26 mouse cellular contexts compared by ENCODE assay signal in the genomic region with DNA sequence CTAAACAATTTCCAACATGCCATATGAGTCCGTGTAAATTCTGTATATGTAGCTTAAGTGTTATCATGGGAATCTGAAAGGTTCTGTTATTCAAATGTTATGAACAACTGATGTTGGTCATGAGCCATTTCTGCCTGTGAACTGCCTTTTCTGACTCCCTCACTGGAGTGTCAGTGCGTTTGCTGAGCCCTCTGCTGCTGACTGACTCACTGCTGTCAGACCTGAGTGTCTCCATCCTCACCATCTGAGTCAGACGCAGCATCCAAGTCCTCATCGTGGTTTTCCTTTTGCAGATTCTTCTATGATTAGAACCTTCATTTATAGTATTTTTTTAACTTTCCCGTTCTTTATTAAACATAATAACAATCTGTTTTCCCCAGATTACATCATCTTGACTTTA.
DNase-seq lines count a peak whose midpoint lies in the region; ATAC-seq and TF ChIP-seq lines count a peak whose summit lies in the region.
"Had no signal": no experiment of that assay in that cellular context is flagged by ENCODE, and none has a peak within 500 bp of the region (broad histone marks: within the 10 kb centered on the region; RNA-seq: fewer than 3 reads in every experiment).

No protein-coding gene starts in this region.

- H3K4me1 ChIP-seq in forebrain, postnatal 0 days (ENCODE audit: insufficient read depth) = no peaks in the 10 kb centered on the region
- no peaks in the 10 kb centered on the region for H3K4me1 ChIP-seq in forebrain, embryonic 12.5 days
- no peaks in the 10 kb centered on the region for H3K4me1 ChIP-seq in liver, embryonic 12.5 days
- H3K4me1 ChIP-seq: embryonic facial prominence, embryonic 12.5 days; embryonic facial prominence, embryonic 15.5 days; forebrain, embryonic 15.5 days; heart, embryonic 10.5 days; heart, embryonic 13.5 days had no signal

- H3K4me3 ChIP-seq in forebrain, postnatal 0 days (ENCODE audit: low read depth, low read length) = no peak overlapping the region
- H3K4me3 ChIP-seq in forebrain, embryonic 12.5 days (replicated peaks) = no peak overlapping the region
- H3K4me3 ChIP-seq in liver, embryonic 12.5 days = no peak overlapping the region
- H3K4me3 ChIP-seq: embryonic facial prominence, embryonic 12.5 days; embryonic facial prominence, embryonic 15.5 days; forebrain, embryonic 15.5 days; heart, adult 2 months; heart, embryonic 10.5 days; heart, embryonic 13.5 days had no signal

- no peak overlapping the region for H3K9ac ChIP-seq in forebrain, postnatal 0 days
- H3K9ac ChIP-seq in forebrain, embryonic 12.5 days = no peak overlapping the region
- H3K9ac ChIP-seq in liver, embryonic 12.5 days = no peak overlapping the region
- H3K9ac ChIP-seq: embryonic facial prominence, embryonic 12.5 days; embryonic facial prominence, embryonic 15.5 days; forebrain, embryonic 15.5 days; heart, embryonic 13.5 days; hindbrain, embryonic 14.5 days had no signal

- WGBS in forebrain, postnatal 0 days = 69% methylated on average over 5 of the region's 5 CpGs
- 80% methylated on average over 5 of the region's 5 CpGs for WGBS in forebrain, embryonic 12.5 days
- 49% methylated on average over 5 of the region's 5 CpGs for WGBS in liver, embryonic 12.5 days (ENCODE audit: insufficient replicate concordance)

- no peaks in the 10 kb centered on the region for H3K36me3 ChIP-seq in forebrain, postnatal 0 days (ENCODE audit: insufficient read depth)
- no peaks in the 10 kb centered on the region for H3K36me3 ChIP-seq in forebrain, embryonic 12.5 days (replicated peaks)
- H3K36me3 ChIP-seq in liver, embryonic 12.5 days = no peaks in the 10 kb centered on the region
- H3K36me3 ChIP-seq: embryonic facial prominence, embryonic 12.5 days; embryonic facial prominence, embryonic 15.5 days; forebrain, embryonic 15.5 days; heart, embryonic 10.5 days; heart, embryonic 13.5 days had no signal

- peak; percentile 28 to 29 for DNase-seq in cerebellum, postnatal 10 days
- DNase-seq in cerebellum, adult 8-10 months = no peak
- no peak for DNase-seq in forebrain, postnatal 0 days
- DNase-seq in 3T3-L1 (ENCODE audit: low read depth, low spot score) = peak; percentile 3
- DNase-seq: adrenal gland, adult 2 months; adrenal gland, postnatal 14 days; cerebellum, adult 9-10 months; gastrocnemius, postnatal 10 days; gastrocnemius, postnatal 36 days; heart, adult 2 months; heart, postnatal 14 days; heart, postnatal 4 days; kidney, adult 18-20 months; kidney, adult 9 months had no signal

- no peak for TF ChIP-seq CTCF in forebrain, postnatal 0 days (IDR thresholded peaks at IDR 0.05; ENCODE audit: low read depth)

- H3K9me3 ChIP-seq in forebrain, postnatal 0 days (ENCODE audit: low read length) = no peaks in the 10 kb centered on the region
- H3K9me3 ChIP-seq in forebrain, embryonic 12.5 days = no peaks in the 10 kb centered on the region
- H3K9me3 ChIP-seq in liver, embryonic 12.5 days (replicated peaks) = no peaks in the 10 kb centered on the region
- H3K9me3 ChIP-seq: embryonic facial prominence, embryonic 12.5 days; embryonic facial prominence, embryonic 15.5 days; forebrain, embryonic 15.5 days; heart, embryonic 10.5 days; heart, embryonic 13.5 days had no signal

- no peak overlapping the region for H3K4me2 ChIP-seq in forebrain, postnatal 0 days (ENCODE audit: low read depth)
- H3K4me2 ChIP-seq in forebrain, embryonic 12.5 days = no peak overlapping the region
- no peak overlapping the region for H3K4me2 ChIP-seq in liver, embryonic 12.5 days
- H3K4me2 ChIP-seq: embryonic facial prominence, embryonic 12.5 days; embryonic facial prominence, embryonic 15.5 days; forebrain, embryonic 15.5 days; heart, embryonic 13.5 days; hindbrain, embryonic 14.5 days had no signal

- no peaks in the 10 kb centered on the region for H3K27me3 ChIP-seq in forebrain, postnatal 0 days (ENCODE audit: insufficient read depth, low read length)
- H3K27me3 ChIP-seq in forebrain, embryonic 12.5 days = no peaks in the 10 kb centered on the region
- H3K27me3 ChIP-seq in liver, embryonic 12.5 days (replicated peaks) = no peaks in the 10 kb centered on the region
- H3K27me3 ChIP-seq: embryonic facial prominence, embryonic 12.5 days; embryonic facial prominence, embryonic 15.5 days; forebrain, embryonic 15.5 days; heart, embryonic 13.5 days had no signal

- ATAC-seq in forebrain, postnatal 0 days = peak; percentile 16; the same call in 1 of the 2 replicates
- no peak for ATAC-seq in forebrain, embryonic 12.5 days (ENCODE audit: low FRiP score)
- no peak for ATAC-seq in liver, embryonic 12.5 days
- ATAC-seq: CD4-positive, CD25-positive, alpha-beta regulatory T cell, adult 4 months; forebrain, embryonic 15.5 days; hindbrain, postnatal 0 days; inflammation-experienced regulatory T-cells, adult 6 months; intestine, embryonic 16.5 days had no signal

- no peak overlapping the region for H3K27ac ChIP-seq in forebrain, postnatal 0 days (ENCODE audit: low read depth, low read length)
- no peak overlapping the region for H3K27ac ChIP-seq in forebrain, embryonic 12.5 days
- no peak overlapping the region for H3K27ac ChIP-seq in liver, embryonic 12.5 days
- H3K27ac ChIP-seq: embryonic facial prominence, embryonic 12.5 days; embryonic facial prominence, embryonic 15.5 days; forebrain, embryonic 15.5 days; heart, adult 2 months; heart, embryonic 10.5 days; heart, embryonic 13.5 days; hindbrain, embryonic 14.5 days; hindbrain, postnatal 0 days had no signal

Comparison
In these comparisons a context has a peak if more than half of its experiments do, and no peak if none do; other contexts are left out.
1. DNase-seq: peak in cerebellum, postnatal 10 days (2 of 2) and 3T3-L1 (single experiment); none in cerebellum, adult 8-10 months (single experiment) and forebrain, postnatal 0 days (single experiment).